Mouse (Mus musculus): ENCODE measurements around the gene Pbld2.

The Pbld2 gene

GRCm38 (mm10) chr10:63060406-63060805 is 36.3 kb downstream of the Pbld2 start:
- DNase-seq (ENCODE audit: low read depth in 2 of 2, low spot score in 2 of 2), result no peak

- DNase-seq (ENCODE audit: low read depth in 2 of 2, low spot score in 2 of 2), result no peak
These were observed 37.2 kb downstream of the Pbld2 start for GRCm38 (mm10) chr10:63061266-63061665.

GRCm38 (mm10) chr10:63062696-63063095 is 38.6 kb downstream of the Pbld2 start:
- no peak for DNase-seq (ENCODE audit: low read depth in 2 of 2, low spot score in 2 of 2)

- no peak for DNase-seq (ENCODE audit: low read depth in 2 of 2, low spot score in 2 of 2)
These were observed 39.2 kb downstream of the Pbld2 start for GRCm38 (mm10) chr10:63063365-63063764.

GRCm38 (mm10) chr10:63064516-63064915 is 40.4 kb downstream of the Pbld2 start:
- no peak for DNase-seq (ENCODE audit: low read depth in 2 of 2, low spot score in 2 of 2)

- no peak for DNase-seq (ENCODE audit: low read depth in 2 of 2, low spot score in 2 of 2)
These were observed 41.4 kb downstream of the Pbld2 start for GRCm38 (mm10) chr10:63065561-63065960.

GRCm38 (mm10) chr10:63065988-63066387 is 41.9 kb downstream of the Pbld2 start:
- peak; percentile 48 to 61 for DNase-seq (ENCODE audit: low read depth in 2 of 2, low spot score in 2 of 2)

GRCm38 (mm10) chr10:63086304-63086703 is 62.2 kb downstream of the Pbld2 start:
- DNase-seq (ENCODE audit: low read depth in 2 of 2, low spot score in 2 of 2), result no peak

- no peak for DNase-seq (ENCODE audit: low read depth in 2 of 2, low spot score in 2 of 2)
These were observed 65.1 kb downstream of the Pbld2 start for GRCm38 (mm10) chr10:63089103-63089757.

- no peak for DNase-seq (ENCODE audit: low read depth in 2 of 2, low spot score in 2 of 2)
These were observed 65.8 kb downstream of the Pbld2 start for GRCm38 (mm10) chr10:63089758-63090571.

- no peak for DNase-seq (ENCODE audit: low read depth in 2 of 2, low spot score in 2 of 2)
These were observed 67.8 kb downstream of the Pbld2 start for GRCm38 (mm10) chr10:63091915-63092314.

- no peak for DNase-seq (ENCODE audit: low read depth in 2 of 2, low spot score in 2 of 2)
These were observed 68.8 kb downstream of the Pbld2 start for GRCm38 (mm10) chr10:63092616-63093550.

- DNase-seq (ENCODE audit: low read depth in 2 of 2, low spot score in 2 of 2), result no peak
These were observed 72.6 kb downstream of the Pbld2 start for GRCm38 (mm10) chr10:63096757-63097156.

- no peak for DNase-seq (ENCODE audit: low read depth in 2 of 2, low spot score in 2 of 2)
These were observed 74.1 kb downstream of the Pbld2 start for GRCm38 (mm10) chr10:63098191-63098590.

GRCm38 (mm10) chr10:63099521-63099920 is 75.4 kb downstream of the Pbld2 start, which contains the start of gene Atoh7:
TSS of gene Atoh7 (plus strand) at chr10:63099651.
- no peak for DNase-seq (ENCODE audit: low read depth in 2 of 2, low spot score in 2 of 2)

GRCm38 (mm10) chr10:63099941-63100562 is 75.9 kb downstream of the Pbld2 start:
- no peak for DNase-seq (ENCODE audit: low read depth in 2 of 2, low spot score in 2 of 2)

GRCm38 (mm10) chr10:63100657-63101056 is 76.5 kb downstream of the Pbld2 start:
- no peak for DNase-seq (ENCODE audit: low read depth in 2 of 2, low spot score in 2 of 2)
